17 mouse cellular contexts compared by ENCODE assay signal in the genomic region with DNA sequence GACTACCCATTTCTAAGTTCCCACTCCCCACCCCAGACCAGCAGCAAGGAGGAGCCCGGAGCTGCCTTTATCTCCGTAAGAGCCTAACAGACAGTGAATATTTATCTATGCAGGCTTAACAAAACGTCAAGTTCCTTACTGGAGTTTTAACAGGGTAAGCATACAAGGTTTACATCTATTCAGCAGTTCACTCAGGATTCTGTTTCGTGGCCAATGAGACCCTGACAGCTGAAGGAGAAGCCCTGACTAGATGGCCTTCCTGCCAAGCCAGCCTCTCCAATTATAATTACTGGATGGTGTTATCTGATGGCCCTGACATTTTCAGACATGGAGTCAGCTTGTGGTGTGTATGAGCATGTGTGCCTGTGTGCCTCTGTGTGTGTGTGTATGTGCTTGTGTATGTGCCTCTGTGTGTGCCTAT. TPM values are rescaled to one million over a fixed set of nuclear protein-coding genes. Genes with fewer than 3 reads are reported as not detected.
DNase-seq lines count a peak whose midpoint lies in the region; ATAC-seq and TF ChIP-seq lines count a peak whose summit lies in the region.
"Had no signal": no experiment of that assay in that cellular context is flagged by ENCODE, and none has a peak within 500 bp of the region (broad histone marks: within the 10 kb centered on the region; RNA-seq: fewer than 3 reads in every experiment).

No protein-coding gene starts in this region.

- H3K27ac ChIP-seq in heart, embryonic 14.5 days (replicated peaks in 1 of 2; ENCODE audit: control insufficient read depth in 1 of 2, insufficient read depth in 1 of 2, low read depth in 2 of 2, low read length in 2 of 2): no peak overlapping the region
- no peak overlapping the region; the same call in 1 of the 2 replicates for H3K27ac ChIP-seq in midbrain, embryonic 13.5 days
- no peak overlapping the region for H3K27ac ChIP-seq in midbrain, postnatal 0 days (ENCODE audit: low read depth, low read length)
- H3K27ac ChIP-seq: embryonic facial prominence, embryonic 15.5 days; heart, adult 2 months; kidney, embryonic 15.5 days; layer of hippocampus, adult 2 months; limb, embryonic 15.5 days had no signal

- WGBS in heart, embryonic 14.5 days: 29% methylated on average over 4 of the region's 4 CpGs
- WGBS in midbrain, embryonic 13.5 days: 59% methylated on average over 4 of the region's 4 CpGs
- WGBS in midbrain, postnatal 0 days: 44% methylated on average over 4 of the region's 4 CpGs

- peaks cover 15 to 26% of the 10 kb centered on the region in 2 experiments for H3K4me1 ChIP-seq in heart, embryonic 14.5 days (ENCODE audit: control insufficient read depth in 2 of 2, insufficient read depth in 2 of 2, low read length in 2 of 2)
- H3K4me1 ChIP-seq in midbrain, embryonic 13.5 days (replicated peaks): peaks cover 9% of the 10 kb centered on the region; the same call in 1 of the 2 replicates
- no peaks in the 10 kb centered on the region for H3K4me1 ChIP-seq in midbrain, postnatal 0 days (ENCODE audit: insufficient read depth, low read length)

- no peaks in the 10 kb centered on the region for H3K27me3 ChIP-seq in heart, embryonic 14.5 days (ENCODE audit: control insufficient read depth, insufficient read depth, low read length)
- H3K27me3 ChIP-seq in midbrain, embryonic 13.5 days: no peaks in the 10 kb centered on the region
- no peaks in the 10 kb centered on the region for H3K27me3 ChIP-seq in midbrain, postnatal 0 days (ENCODE audit: insufficient read depth, low read length)
- H3K27me3 ChIP-seq: embryonic facial prominence, embryonic 15.5 days; kidney, embryonic 15.5 days; limb, embryonic 15.5 days had no signal

- H3K36me3 ChIP-seq in heart, embryonic 14.5 days (ENCODE audit: control insufficient read depth, insufficient read depth, low read length): no peaks in the 10 kb centered on the region
- H3K36me3 ChIP-seq in midbrain, embryonic 13.5 days: no peaks in the 10 kb centered on the region
- no peaks in the 10 kb centered on the region for H3K36me3 ChIP-seq in midbrain, postnatal 0 days (ENCODE audit: insufficient read depth, low read length)
- H3K36me3 ChIP-seq: embryonic facial prominence, embryonic 15.5 days; G1E; kidney, embryonic 15.5 days; limb, embryonic 15.5 days had no signal

- H3K4me2 ChIP-seq in heart, embryonic 14.5 days (ENCODE audit: low read length): no peak overlapping the region
- H3K4me2 ChIP-seq in midbrain, embryonic 13.5 days (replicated peaks): no peak overlapping the region
- no peak overlapping the region for H3K4me2 ChIP-seq in midbrain, postnatal 0 days (ENCODE audit: low read depth, low read length, poor library complexity, severe bottlenecking)
- H3K4me2 ChIP-seq: embryonic facial prominence, embryonic 15.5 days; kidney, embryonic 15.5 days; limb, embryonic 15.5 days; midbrain, embryonic 11.5 days had no signal

- no peak for DNase-seq in heart, postnatal 10 days
- DNase-seq in midbrain, postnatal 0 days (ENCODE audit: low spot score): no peak
- no peak for DNase-seq in ovary, postnatal 14 days (ENCODE audit: low spot score)
- DNase-seq in right cerebral cortex, postnatal 36 days (ENCODE audit: low spot score in 2 of 2): no peak
- DNase-seq: cerebellum, postnatal 25 days; heart, adult 2 months; right cerebral cortex, postnatal 25 days had no signal

- TF ChIP-seq CTCF in midbrain, postnatal 0 days (IDR thresholded peaks at IDR 0.05): no peak

- H3K9ac ChIP-seq in heart, embryonic 14.5 days (ENCODE audit: low read length): no peak overlapping the region
- H3K9ac ChIP-seq in midbrain, embryonic 13.5 days (replicated peaks): no peak overlapping the region
- no peak overlapping the region for H3K9ac ChIP-seq in midbrain, postnatal 0 days (replicated peaks; ENCODE audit: low read length, poor library complexity, severe bottlenecking)
- H3K9ac ChIP-seq: embryonic facial prominence, embryonic 15.5 days; kidney, embryonic 15.5 days; limb, embryonic 15.5 days had no signal

- H3K4me3 ChIP-seq in heart, embryonic 14.5 days (ENCODE audit: control insufficient read depth in 1 of 2, insufficient read depth in 1 of 2, low read depth in 1 of 2, low read length in 2 of 2): no peak overlapping the region
- no peak overlapping the region for H3K4me3 ChIP-seq in midbrain, embryonic 13.5 days (replicated peaks)
- H3K4me3 ChIP-seq in midbrain, postnatal 0 days (ENCODE audit: low read depth, low read length): no peak overlapping the region
- H3K4me3 ChIP-seq: embryonic facial prominence, embryonic 15.5 days; heart, adult 2 months; kidney, embryonic 15.5 days; layer of hippocampus, adult 2 months; limb, embryonic 15.5 days had no signal

- ATAC-seq in heart, embryonic 14.5 days (ENCODE audit: insufficient number of reproducible peaks, insufficient read depth, low FRiP score, low read depth): peak; percentile 32; the same call in 1 of the 2 replicates
- peak; percentile 37; the same call in 1 of the 2 replicates for ATAC-seq in midbrain, embryonic 13.5 days
- ATAC-seq in midbrain, postnatal 0 days (ENCODE audit: low FRiP score): no peak
- 0 out of 2 replicates have a peak, but pooled peaks have one; percentile 13 for ATAC-seq in erythroid progenitor cell, adult 5-6 weeks (replicated peaks; ENCODE audit: low FRiP score, poor library complexity, severe bottlenecking)
- ATAC-seq: forebrain, embryonic 14.5 days had no signal

- intact Hi-C loops in heart, postnatal 10 days (cut with DNase I): no loop called here

- no peaks in the 10 kb centered on the region for H3K9me3 ChIP-seq in heart, embryonic 14.5 days (ENCODE audit: control insufficient read depth, low read length)
- H3K9me3 ChIP-seq in midbrain, embryonic 13.5 days: no peaks in the 10 kb centered on the region
- H3K9me3 ChIP-seq in midbrain, postnatal 0 days (ENCODE audit: low read length): no peaks in the 10 kb centered on the region
- H3K9me3 ChIP-seq: embryonic facial prominence, embryonic 15.5 days; G1E; kidney, embryonic 15.5 days; limb, embryonic 15.5 days had no signal

RNA-seq across cellular contexts. Expression of gene Tob1, which starts 37.5 kb away (rescaled TPM):
- polyA plus RNA-seq in heart, embryonic 14.5 days (2014; fragmentation: Nextera tagmentation; extraction: Ambion mirVana): 38.2 and 40.9 TPM in 2 replicates
- total RNA-seq in heart, postnatal 10 days (2021): 10 to 100 TPM; 67.4 to 81.0 TPM
- 33.0 and 33.2 TPM in 2 replicates for polyA plus RNA-seq in midbrain, embryonic 13.5 days (2015; fragmentation: Nextera tagmentation; extraction: Ambion mirVana)
- total RNA-seq in midbrain, postnatal 0 days (2014; rRNA removed): 15.6 and 20.4 TPM in 2 replicates
- 25.5 and 27.9 TPM in 2 replicates for polyA plus RNA-seq in midbrain, postnatal 0 days (2015; fragmentation: Nextera tagmentation; extraction: Ambion mirVana)
- 8.6 and 11.3 TPM in 2 replicates for total RNA-seq in erythroid progenitor cell, adult 5-6 weeks (2015; ENCODE audit: low replicate concordance)
- 6.8 and 8.5 TPM in 2 replicates for total RNA-seq in erythroid progenitor cell, adult 5-6 weeks (2017; ENCODE audit: low replicate concordance)
